Mouse (Mus musculus) myocyte (in vitro differentiated cells): ENCODE results near the gene Rhbdd3. TPM values are rescaled to one million over a fixed set of nuclear protein-coding genes. Genes with fewer than 3 reads are reported as not detected.
A peak's percentile ranks its signal among the peaks of the same experiment; 100 is the strongest.

Experiments
- H3K27me3 ChIP-seq: one replicate; pipeline ENCODE4 v1.6.1; 2011; ENCODE audit not compliant: control insufficient read depth, insufficient read depth, insufficient read length
- H3K36me3 ChIP-seq: one replicate; pipeline ENCODE4 v1.6.1; 2011; ENCODE audit not compliant: control insufficient read depth, insufficient read depth
- H3K4me2 ChIP-seq: one replicate; pipeline ENCODE4 v1.6.1; 2011; ENCODE audit warnings: low read depth, control low read depth
- H3K4me3 ChIP-seq: one replicate; pipeline ENCODE4 v1.5.1; 2011; ENCODE audit warnings: mild to moderate bottlenecking, control low read depth, moderate library complexity
- H3K79me2 ChIP-seq: one replicate; pipeline ENCODE4 v1.6.1; 2011; ENCODE audit not compliant: control insufficient read depth, insufficient read depth
- H3ac ChIP-seq: one replicate; pipeline ENCODE4 v1.6.1; 2011; ENCODE audit not compliant: control insufficient read depth, insufficient read length
- CEBPB ChIP-seq: IDR thresholded peaks from 2 replicates; pipeline ENCODE4 v1.6.1; 2011; ENCODE audit warnings: mild to moderate bottlenecking, moderate library complexity; ENCODE audit not compliant: poor library complexity, insufficient read depth, severe bottlenecking
- E2F4 ChIP-seq: IDR thresholded peaks from one replicate; pipeline ENCODE4 v1.6.1; 2011; ENCODE audit warnings: mild to moderate bottlenecking, control low read depth, moderate library complexity; ENCODE audit not compliant: insufficient read depth
- MAX ChIP-seq: IDR thresholded peaks from one replicate; pipeline ENCODE4 v1.6.1; 2011; ENCODE audit warnings: low read depth, mild to moderate bottlenecking, control low read depth
- MYOD1 ChIP-seq, 3 experiments: IDR thresholded peaks; one replicate each; pipeline ENCODE4 v1.6.1; 2011; ENCODE audit warnings: control low read depth in 2 of 3, low read depth in 2 of 3, mild to moderate bottlenecking in 2 of 3, moderate library complexity in 1 of 3; ENCODE audit not compliant: insufficient read length in 2 of 3, control insufficient read depth in 1 of 3
- MYOG ChIP-seq, 3 experiments: IDR thresholded peaks; one replicate each; pipeline ENCODE4 v1.6.1; 2011; ENCODE audit warnings: control low read depth in 2 of 3, low read depth in 2 of 3, mild to moderate bottlenecking in 2 of 3; ENCODE audit not compliant: insufficient read length in 2 of 3, control insufficient read depth in 1 of 3, insufficient read depth in 1 of 3
- POLR2A ChIP-seq: IDR thresholded peaks from one replicate; pipeline ENCODE4 v1.6.1; 2011; ENCODE audit warnings: low read depth, mild to moderate bottlenecking, control low read depth, moderate library complexity; ENCODE audit not compliant: insufficient read length
- POLR2AphosphoS2 ChIP-seq: IDR thresholded peaks from one replicate; pipeline ENCODE4 v1.6.1; 2011; ENCODE audit warnings: low read depth, control low read depth; ENCODE audit not compliant: insufficient read length
- REST ChIP-seq: IDR thresholded peaks from one replicate; pipeline ENCODE4 v1.6.1; 2011; ENCODE audit warnings: mild to moderate bottlenecking, control low read depth, moderate library complexity; ENCODE audit not compliant: insufficient read depth, insufficient read length
- SRF ChIP-seq: IDR thresholded peaks from one replicate; pipeline ENCODE4 v1.6.1; 2011; ENCODE audit warnings: low read depth; ENCODE audit not compliant: control insufficient read depth, insufficient read length
- TCF12 ChIP-seq: IDR thresholded peaks from one replicate; pipeline ENCODE4 v1.6.1; 2011; ENCODE audit warnings: mild to moderate bottlenecking, control low read depth; ENCODE audit not compliant: poor library complexity, insufficient read depth, severe bottlenecking
- TCF3 ChIP-seq: IDR thresholded peaks from one replicate; pipeline ENCODE4 v1.6.1; 2011; ENCODE audit warnings: low read depth, control low read depth; ENCODE audit not compliant: insufficient read length
- USF1 ChIP-seq: IDR thresholded peaks from one replicate; pipeline ENCODE4 v1.6.1; 2011; ENCODE audit warnings: low read depth, mild to moderate bottlenecking, control low read depth, moderate library complexity
- polyA plus RNA-seq: library from polyadenylated mRNA; unstranded; fragments of >200 nt; fragmentation: generic; extraction: Trizol; gene quantifications from one replicate; pipeline ENCODE4 v1.2.1, GENCODE M21; 2012; ENCODE audit warnings: missing spikeins

Rhbdd3 gene
- 23.6 TPM for polyA plus RNA-seq

DNA sequence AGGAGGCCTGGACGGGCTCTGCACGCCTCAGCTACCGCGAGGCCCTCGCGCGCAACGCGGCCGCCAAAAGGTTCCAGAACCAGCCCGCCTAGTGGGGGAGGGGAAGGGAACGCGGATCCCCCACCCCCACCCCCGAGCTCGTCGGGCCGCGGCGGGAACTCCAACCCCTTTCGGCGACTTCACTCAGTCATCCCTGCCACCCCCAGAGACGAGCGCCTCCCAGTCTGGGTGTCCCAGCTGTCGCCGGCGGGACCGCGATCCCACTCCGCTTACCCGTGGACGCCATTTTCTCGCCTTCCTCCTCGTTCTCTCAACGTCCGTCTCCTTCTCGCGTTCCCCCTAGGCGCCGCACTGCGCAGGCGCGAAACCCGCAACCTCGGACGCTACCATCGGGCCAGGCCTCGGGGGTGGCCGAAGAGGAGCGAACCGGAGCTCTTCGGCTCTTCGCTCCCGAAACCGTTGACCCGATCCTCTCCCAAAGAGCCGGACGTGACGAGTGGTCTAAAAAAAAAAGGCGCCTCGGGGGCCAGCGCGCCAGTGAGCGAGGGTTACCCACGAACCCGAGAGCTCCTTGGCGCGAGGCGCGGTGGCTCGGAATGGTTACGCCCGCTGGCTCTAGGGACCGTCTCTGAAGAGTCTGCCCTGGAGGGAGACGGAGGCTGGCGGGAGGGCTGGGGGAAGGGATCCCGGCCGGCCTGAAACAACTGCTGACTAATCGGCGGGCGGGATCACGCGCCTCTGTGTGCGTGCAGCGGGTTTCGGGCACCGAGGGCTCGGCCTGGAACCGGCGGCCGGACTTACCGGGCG is at the start of gene Rhbdd3, which contains the start of gene Ewsr1:
Rhbdd3 (plus strand) TSS at position 191 of the 807 bp plus-strand sequence.
Ewsr1 (minus strand) TSS at position 531 of the 807 bp plus-strand sequence.
- H3K79me2 ChIP-seq, result peaks cover 49% of the 10 kb centered on the region
- peaks cover 3% of the 10 kb centered on the region for H3K36me3 ChIP-seq
- H3ac ChIP-seq, result peak within 1 kb of the TSS; percentile 65
- H3K4me2 ChIP-seq, result peak within 1 kb of the TSS; percentile 100
- TF ChIP-seq MYOD1 (IDR thresholded peaks at IDR 0.05; ENCODE audit: control insufficient read depth in 1 of 3, insufficient read length in 2 of 3, low read depth in 2 of 3) (peak in 1 of 3 experiments; percentile 33), MYOG (IDR thresholded peaks at IDR 0.05; ENCODE audit: control insufficient read depth in 1 of 3, insufficient read depth in 1 of 3, insufficient read length in 2 of 3, low read depth in 2 of 3) (peak in 2 of 3 experiments; percentile 37 to 49), MAX (no peak), POLR2AphosphoS2 (peak; percentile 99), CEBPB (no peak), SRF (peak; percentile 17), USF1 (no peak), REST (peak; percentile 57), TCF3 (no peak), POLR2A (peak; percentile 96), TCF12 (no peak), E2F4 (peak; percentile 35)
- H3K4me3 ChIP-seq, result peak within 1 kb of the TSS; percentile 98
- no peaks in the 10 kb centered on the region for H3K27me3 ChIP-seq

DNA sequence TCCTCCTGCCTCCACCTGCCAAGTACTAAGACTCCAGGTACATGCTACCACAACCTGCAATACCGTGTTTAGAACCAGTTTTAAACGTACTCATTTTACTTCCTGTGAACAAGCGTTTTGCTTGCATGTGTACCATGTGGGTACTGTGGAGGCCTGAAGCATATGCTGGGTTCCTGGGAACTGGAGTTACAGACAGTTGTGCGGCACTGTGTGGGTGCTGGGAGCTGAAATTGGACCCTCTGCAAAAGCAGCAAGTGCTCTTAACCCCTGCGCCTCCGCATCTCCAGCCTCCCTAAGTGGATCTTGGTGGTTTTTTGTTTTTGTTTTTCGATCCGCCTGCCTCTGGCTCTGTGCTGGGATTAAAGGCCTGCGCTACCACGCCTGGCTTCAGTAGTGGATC is 47.1 kb upstream of the Rhbdd3 start:
- TF ChIP-seq TCF12, result no peak
- TF ChIP-seq MYOD1 (IDR thresholded peaks at IDR 0.05; ENCODE audit: control insufficient read depth in 1 of 3, insufficient read length in 2 of 3, low read depth in 2 of 3), result no peak
- TF ChIP-seq REST, result no peak
- no peak for TF ChIP-seq E2F4
- no peak for TF ChIP-seq USF1
- TF ChIP-seq CEBPB, result no peak
- TF ChIP-seq POLR2A, result no peak
- no peak for TF ChIP-seq POLR2AphosphoS2
- TF ChIP-seq TCF3, result no peak
- TF ChIP-seq SRF, result no peak
- no peak for TF ChIP-seq MAX
- Histone ChIP-seq H3ac (no peak overlapping the region), H3K4me2 (no peak overlapping the region), H3K4me3 (no peak overlapping the region), H3K79me2 (no peaks in the 10 kb centered on the region), H3K36me3 (no peaks in the 10 kb centered on the region), H3K27me3 (no peaks in the 10 kb centered on the region)

DNA sequence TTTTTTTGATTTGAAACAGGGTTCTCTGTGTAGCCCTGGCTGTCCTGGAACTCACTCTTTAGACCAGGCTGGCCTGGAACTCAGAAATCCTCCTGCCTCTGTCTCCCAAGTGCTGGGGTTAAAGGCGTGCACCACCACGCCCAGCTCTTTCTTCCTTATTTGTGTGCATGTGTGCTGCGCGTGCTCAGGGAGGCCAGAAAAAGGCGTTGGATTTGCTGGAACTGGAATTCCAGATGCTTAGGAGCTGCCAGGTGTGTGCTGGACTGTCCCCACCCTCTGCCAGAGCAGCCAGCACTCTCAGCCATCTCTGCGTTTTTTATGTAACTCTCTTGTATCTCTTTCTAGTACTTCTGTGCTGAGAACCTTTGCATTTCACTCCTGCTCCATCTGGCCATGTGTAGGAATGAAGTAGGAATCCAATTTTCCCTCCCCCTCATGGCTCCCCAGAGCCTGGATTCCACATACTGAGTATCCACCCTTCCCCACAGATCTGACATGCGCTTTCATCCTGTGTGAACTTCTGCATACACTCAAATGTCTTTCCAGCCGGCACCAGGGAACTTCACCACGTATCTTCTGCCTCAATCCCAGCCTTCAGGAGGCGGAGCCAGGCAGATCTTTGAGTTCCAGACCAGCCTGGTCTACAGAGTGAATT is 46.4 kb upstream of the Rhbdd3 start:
- Histone ChIP-seq H3K36me3 (no peaks in the 10 kb centered on the region), H3K4me2 (no peak overlapping the region), H3K27me3 (no peaks in the 10 kb centered on the region), H3K4me3 (no peak overlapping the region), H3ac (no peak overlapping the region), H3K79me2 (no peaks in the 10 kb centered on the region)
- no peak for TF ChIP-seq TCF3
- no peak for TF ChIP-seq MYOG (IDR thresholded peaks at IDR 0.05; ENCODE audit: control insufficient read depth in 1 of 3, insufficient read depth in 1 of 3, insufficient read length in 2 of 3, low read depth in 2 of 3)
- no peak for TF ChIP-seq E2F4
- TF ChIP-seq POLR2A, result no peak
- no peak for TF ChIP-seq MYOD1 (IDR thresholded peaks at IDR 0.05; ENCODE audit: control insufficient read depth in 1 of 3, insufficient read length in 2 of 3, low read depth in 2 of 3)
- no peak for TF ChIP-seq CEBPB
- no peak for TF ChIP-seq USF1

DNA sequence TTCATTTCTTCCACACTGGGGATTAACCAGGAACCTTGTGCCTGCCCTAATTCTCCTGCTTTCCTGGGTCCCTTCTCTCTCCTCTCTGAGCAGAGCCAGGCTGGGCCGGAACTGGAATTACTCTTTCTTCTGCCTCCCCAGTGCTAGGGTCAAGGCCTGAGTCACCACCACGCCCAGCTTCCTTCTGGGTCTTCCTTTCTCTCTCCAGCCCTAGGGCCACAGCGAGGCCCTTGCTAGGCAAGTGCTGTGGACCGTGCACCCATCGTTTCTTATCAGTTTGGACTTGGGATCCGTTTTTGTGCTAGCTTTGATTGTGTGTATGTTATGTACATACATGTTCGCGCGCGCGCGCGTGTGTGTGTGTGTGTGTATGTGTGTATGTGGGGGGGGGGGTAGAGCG is 44.6 kb upstream of the Rhbdd3 start:
- Histone ChIP-seq H3K27me3 (no peaks in the 10 kb centered on the region), H3ac (no peak overlapping the region), H3K36me3 (no peaks in the 10 kb centered on the region), H3K79me2 (no peaks in the 10 kb centered on the region), H3K4me3 (no peak overlapping the region), H3K4me2 (no peak overlapping the region)
- TF ChIP-seq POLR2AphosphoS2 (no peak), E2F4 (no peak), TCF3 (no peak), MYOD1 (IDR thresholded peaks at IDR 0.05; ENCODE audit: control insufficient read depth in 1 of 3, insufficient read length in 2 of 3, low read depth in 2 of 3) (no peak), USF1 (no peak), REST (no peak), TCF12 (no peak), SRF (no peak), CEBPB (no peak), MYOG (IDR thresholded peaks at IDR 0.05; ENCODE audit: control insufficient read depth in 1 of 3, insufficient read depth in 1 of 3, insufficient read length in 2 of 3, low read depth in 2 of 3) (no peak), MAX (no peak), POLR2A (no peak)
